Mouse (Mus musculus) left cerebral cortex, adult 9 months (tissue): ENCODE results near the gene Col13a1.
A peak's percentile ranks its signal among the peaks of the same experiment; 100 is the strongest.

Experiments
- DNase-seq, 2 experiments: peaks; one replicate each; pipeline ENCODE4 v3.0.0; 2022; ENCODE audit warnings: low spot score in 2 of 2

Gene Col13a1

GRCm38 (mm10) chr10:61968003-61968553 is 10.8 kb downstream of the Col13a1 start:
- no peak for DNase-seq

GRCm38 (mm10) chr10:61967207-61967606 is 11.7 kb downstream of the Col13a1 start:
- DNase-seq = no peak

- DNase-seq = no peak
Measured at GRCm38 (mm10) chr10:61965386-61965841, 13.5 kb downstream of the Col13a1 start.

GRCm38 (mm10) chr10:61956718-61957117 is 22.2 kb downstream of the Col13a1 start:
- DNase-seq = no peak

GRCm38 (mm10) chr10:61953916-61954315 is 25.0 kb downstream of the Col13a1 start:
- no peak for DNase-seq

- peak in 1 of 2 experiments; percentile 28 for DNase-seq
Measured at GRCm38 (mm10) chr10:61949542-61949941, 29.4 kb downstream of the Col13a1 start.

- no peak for DNase-seq
Measured at GRCm38 (mm10) chr10:61944386-61944785, 34.5 kb downstream of the Col13a1 start.

GRCm38 (mm10) chr10:61943480-61943879 is 35.4 kb downstream of the Col13a1 start:
- no peak for DNase-seq

- no peak for DNase-seq
Measured at GRCm38 (mm10) chr10:61942719-61943118, 36.2 kb downstream of the Col13a1 start.

GRCm38 (mm10) chr10:61936211-61937121 is 42.4 kb downstream of the Col13a1 start:
- DNase-seq = no peak

- no peak for DNase-seq
Measured at GRCm38 (mm10) chr10:61931678-61932077, 47.2 kb downstream of the Col13a1 start.

GRCm38 (mm10) chr10:61929901-61930300 is 49.0 kb downstream of the Col13a1 start:
- DNase-seq = no peak

GRCm38 (mm10) chr10:61928725-61929651 is 49.9 kb downstream of the Col13a1 start:
- DNase-seq = no peak

GRCm38 (mm10) chr10:61925691-61926090 is 53.2 kb downstream of the Col13a1 start:
- DNase-seq = no peak

- DNase-seq = no peak
Measured at GRCm38 (mm10) chr10:61920655-61921365, 58.1 kb downstream of the Col13a1 start.

GRCm38 (mm10) chr10:61919924-61920654 is 58.8 kb downstream of the Col13a1 start:
- DNase-seq = no peak

GRCm38 (mm10) chr10:61919496-61919895 is 59.4 kb downstream of the Col13a1 start:
- DNase-seq = no peak

GRCm38 (mm10) chr10:61917066-61917465 is 61.8 kb downstream of the Col13a1 start:
- DNase-seq = no peak

GRCm38 (mm10) chr10:61911770-61912169 is 67.1 kb downstream of the Col13a1 start:
- no peak for DNase-seq

GRCm38 (mm10) chr10:61909004-61909403 is 69.9 kb downstream of the Col13a1 start:
- no peak for DNase-seq

- DNase-seq = no peak
Measured at GRCm38 (mm10) chr10:61906226-61906625, 72.7 kb downstream of the Col13a1 start.
